Mouse (Mus musculus): ENCODE measurements around the gene Blvrb. TPM values are rescaled to one million over a fixed set of nuclear protein-coding genes. Genes with fewer than 3 reads are reported as not detected.

Gene Blvrb
- polyA plus RNA-seq, 1 experiment from 2014 or later = 41.8 TPM

Other genes with a start within 250 kb of the Blvrb start
- 5.6 and 6.8 TPM in 2 replicates for gene Itpkc, start 219.3 kb upstream of the Blvrb start, polyA plus RNA-seq (2016; fragmentation: Nextera tagmentation; extraction: Ambion mirVana)
- 22.4 and 27.2 TPM in 2 replicates for gene Coq8b, start 215.0 kb upstream of the Blvrb start, polyA plus RNA-seq (2016; fragmentation: Nextera tagmentation; extraction: Ambion mirVana)
- 28.9 and 53.1 TPM in 2 replicates for gene Numbl, start 189.5 kb upstream of the Blvrb start, polyA plus RNA-seq (2016; fragmentation: Nextera tagmentation; extraction: Ambion mirVana)
- gene Ltbp4, start 110.3 kb upstream of the Blvrb start, polyA plus RNA-seq (2016; fragmentation: Nextera tagmentation; extraction: Ambion mirVana) = 5.8 and 7.5 TPM in 2 replicates
- gene Shkbp1, start 92.0 kb upstream of the Blvrb start, polyA plus RNA-seq (2016; fragmentation: Nextera tagmentation; extraction: Ambion mirVana) = 76.3 and 87.4 TPM in 2 replicates
- gene Gm20479, start 90.6 kb upstream of the Blvrb start, polyA plus RNA-seq (2016; fragmentation: Nextera tagmentation; extraction: Ambion mirVana) = 0.50 TPM in 1 of 2 replicates, not detected in the other
- 0.33 and 0.34 TPM in 2 replicates for gene Sptbn4, start 292 bp upstream of the Blvrb start, polyA plus RNA-seq (2016; fragmentation: Nextera tagmentation; extraction: Ambion mirVana)
- gene Sertad3, start 25.8 kb downstream of the Blvrb start, polyA plus RNA-seq (2016; fragmentation: Nextera tagmentation; extraction: Ambion mirVana) = 23.0 and 24.2 TPM in 2 replicates
- gene Sertad1, start 38.9 kb downstream of the Blvrb start, polyA plus RNA-seq (2016; fragmentation: Nextera tagmentation; extraction: Ambion mirVana) = 21.5 and 23.6 TPM in 2 replicates
- gene Prx, start 51.3 kb downstream of the Blvrb start, polyA plus RNA-seq (2016; fragmentation: Nextera tagmentation; extraction: Ambion mirVana) = 2.5 and 3.4 TPM in 2 replicates
- gene Hipk4, start 75.3 kb downstream of the Blvrb start, polyA plus RNA-seq (2016; fragmentation: Nextera tagmentation; extraction: Ambion mirVana) = 0.57 and 0.94 TPM in 2 replicates
- 55.7 and 73.2 TPM in 2 replicates for gene Pld3, start 105.2 kb downstream of the Blvrb start, polyA plus RNA-seq (2016; fragmentation: Nextera tagmentation; extraction: Ambion mirVana)
- 36.3 and 39.3 TPM in 2 replicates for gene 2310022A10Rik, start 105.3 kb downstream of the Blvrb start, polyA plus RNA-seq (2016; fragmentation: Nextera tagmentation; extraction: Ambion mirVana)
- gene Akt2, start 143.6 kb downstream of the Blvrb start, polyA plus RNA-seq (2016; fragmentation: Nextera tagmentation; extraction: Ambion mirVana) = 89.0 and 93.5 TPM in 2 replicates
- 3.3 and 10.9 TPM in 2 replicates for gene Ttc9b, start 205.9 kb downstream of the Blvrb start, polyA plus RNA-seq (2016; fragmentation: Nextera tagmentation; extraction: Ambion mirVana)
- gene Map3k10, start 226.6 kb downstream of the Blvrb start, polyA plus RNA-seq (2016; fragmentation: Nextera tagmentation; extraction: Ambion mirVana) = 8.3 and 10.6 TPM in 2 replicates
- 5.2 and 6.6 TPM in 2 replicates for gene Zfp607b, start 241.4 kb downstream of the Blvrb start, polyA plus RNA-seq (2016; fragmentation: Nextera tagmentation; extraction: Ambion mirVana)

Data from hindbrain, embryonic 10.5 days (tissue).